Mouse (Mus musculus): Measurements from ENCODE around the gene Ctnnd2.

DNA sequence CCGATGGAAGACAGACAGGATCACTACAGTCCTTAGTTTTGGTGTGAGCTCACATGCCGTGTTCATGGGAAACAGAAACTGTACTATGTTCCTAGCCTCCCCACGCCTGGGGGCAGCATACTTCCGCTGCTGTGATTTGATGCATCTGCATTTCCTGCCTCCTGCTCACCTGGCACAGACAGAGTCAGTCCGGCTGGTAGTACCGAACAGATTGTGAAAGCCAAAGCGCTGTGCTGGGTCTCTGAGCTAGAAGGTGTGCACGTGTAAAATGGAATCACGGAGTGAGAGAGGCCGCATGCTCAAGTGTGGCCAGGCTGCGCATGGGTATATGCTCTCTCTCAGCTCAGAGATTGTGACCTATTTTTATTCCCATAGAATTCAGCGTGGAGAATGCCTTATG lies 820.0 kb downstream of the Ctnnd2 start:
- no peak for TF ChIP-seq CTCF (IDR thresholded peaks at IDR 0.05; ENCODE audit: low read depth)
- no peak for TF ChIP-seq EP300 (IDR thresholded peaks at IDR 0.05; ENCODE audit: low read depth)

Measured in heart, postnatal 0 days (tissue).